Mouse (Mus musculus): ENCODE data around the gene Il4i1.
A peak's percentile ranks its signal among the peaks of the same experiment; 100 is the strongest.

Il4i1 gene

DNA sequence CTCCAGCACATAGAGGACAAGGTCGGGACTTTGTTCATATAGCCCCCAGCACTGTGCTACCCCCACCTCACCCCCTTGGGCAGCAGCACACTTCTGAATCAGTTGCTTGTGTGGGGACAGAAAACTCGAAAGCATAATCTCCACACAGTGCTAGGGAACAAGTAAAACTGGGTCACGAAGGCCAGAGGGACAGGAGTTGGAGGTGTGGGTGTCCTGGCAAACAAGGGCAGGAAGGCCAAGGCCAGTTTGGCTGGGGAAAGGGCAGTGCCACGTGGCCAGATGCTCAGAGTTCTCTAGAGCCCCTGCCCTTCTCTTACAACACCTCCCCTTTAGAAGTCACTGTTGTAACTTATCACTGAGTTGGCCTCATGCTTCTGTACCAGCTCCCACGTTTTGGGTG is 3.7 kb downstream of the Il4i1 start:
- no peak for DNase-seq

DNA sequence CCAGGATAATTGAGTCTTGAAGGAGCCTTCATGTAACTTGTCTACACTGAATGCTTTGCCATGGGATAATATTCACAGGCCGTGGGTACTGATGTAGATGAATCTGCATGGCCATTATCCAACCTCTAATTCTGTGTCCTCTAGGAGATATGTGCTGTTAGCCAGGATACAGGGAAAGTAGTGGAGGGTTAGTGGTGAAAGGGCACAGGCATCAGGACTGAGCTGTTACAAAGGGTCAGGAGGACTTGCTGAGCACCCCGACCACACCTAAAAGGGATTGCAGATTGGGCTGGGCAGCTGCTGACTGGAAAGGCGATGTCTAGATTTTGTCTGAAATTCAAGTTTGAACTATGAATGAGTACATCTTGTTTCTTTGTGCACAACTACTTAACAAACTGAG is 4.3 kb downstream of the Il4i1 start:
- DNase-seq = no peak

DNA sequence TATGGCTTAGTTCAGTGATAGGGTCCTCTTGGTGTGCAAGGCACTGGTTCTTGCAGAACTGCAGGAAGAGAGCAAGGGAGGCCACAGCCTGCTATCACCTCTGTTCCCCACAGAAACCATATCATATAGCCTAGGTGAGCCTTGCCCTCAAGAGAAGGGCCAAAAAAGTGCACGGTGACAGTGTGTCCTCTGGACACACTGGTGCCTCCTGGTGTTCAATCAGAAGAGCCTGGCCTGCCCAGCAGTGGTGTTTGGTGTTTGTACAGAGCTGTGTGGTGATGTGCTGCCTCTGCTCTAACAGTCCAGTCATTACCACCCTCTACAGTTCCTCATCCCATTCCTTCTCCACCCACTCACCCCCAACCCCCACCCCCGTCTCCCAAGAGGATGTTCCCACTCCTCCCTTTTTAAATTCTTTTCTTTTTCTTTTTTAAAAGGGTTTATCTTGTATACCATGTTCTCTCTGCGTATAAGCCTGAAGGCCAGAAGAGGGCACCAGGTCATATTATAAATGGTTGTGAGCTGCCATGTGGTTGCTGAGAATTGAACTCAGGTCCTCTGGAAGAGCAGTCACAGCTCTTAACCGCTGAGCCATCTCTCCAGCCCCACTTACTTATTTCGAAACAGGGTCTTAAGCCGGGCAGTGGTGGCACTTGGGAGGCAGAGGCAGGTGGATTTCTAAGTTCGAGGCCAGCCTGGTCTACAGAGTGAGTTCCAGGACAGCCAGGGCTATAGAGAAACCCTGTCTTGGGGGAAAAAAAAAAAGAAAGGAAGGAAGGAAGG is 5.7 kb downstream of the Il4i1 start:
- no peak for DNase-seq

DNA sequence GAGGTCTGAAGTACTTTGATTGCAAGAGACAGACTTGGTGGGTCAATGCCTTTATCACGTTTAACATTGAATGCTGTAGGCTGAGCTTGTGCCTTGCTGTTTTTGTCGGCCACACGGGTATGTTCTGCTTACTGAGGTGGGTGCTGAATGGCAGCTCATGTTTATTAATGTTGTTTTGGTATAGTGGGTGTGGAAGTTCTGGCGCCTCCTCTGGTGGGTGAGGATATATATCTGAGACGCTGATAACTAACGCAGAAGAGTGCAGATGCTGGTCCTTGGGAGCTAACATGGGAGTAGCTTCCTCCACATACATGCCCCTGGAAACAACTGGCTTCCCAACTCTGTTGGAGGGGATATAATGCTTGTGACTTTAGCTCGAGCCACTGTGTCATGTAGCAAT is 7.2 kb downstream of the Il4i1 start:
- DNase-seq = no peak

DNA sequence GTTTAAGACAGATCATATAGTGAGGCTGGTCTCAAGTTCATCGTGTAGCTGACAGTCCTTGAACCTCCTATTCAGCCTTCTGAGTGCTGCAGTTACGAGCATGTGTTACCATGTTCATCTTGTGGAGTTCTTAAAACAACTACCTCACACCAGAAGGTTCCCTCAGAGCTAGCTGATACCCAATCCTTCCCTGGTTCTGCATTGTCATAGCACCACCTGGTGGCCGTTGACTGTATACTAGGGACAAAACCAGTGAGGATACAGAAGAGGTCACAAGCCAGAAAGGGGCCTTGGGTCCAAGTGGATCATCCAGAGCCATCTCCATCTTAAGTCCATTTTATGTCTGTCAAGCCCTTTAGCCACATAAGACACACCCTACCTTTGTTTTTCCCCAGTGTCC is 8.7 kb downstream of the Il4i1 start:
- peak; percentile 85 for DNase-seq

DNA sequence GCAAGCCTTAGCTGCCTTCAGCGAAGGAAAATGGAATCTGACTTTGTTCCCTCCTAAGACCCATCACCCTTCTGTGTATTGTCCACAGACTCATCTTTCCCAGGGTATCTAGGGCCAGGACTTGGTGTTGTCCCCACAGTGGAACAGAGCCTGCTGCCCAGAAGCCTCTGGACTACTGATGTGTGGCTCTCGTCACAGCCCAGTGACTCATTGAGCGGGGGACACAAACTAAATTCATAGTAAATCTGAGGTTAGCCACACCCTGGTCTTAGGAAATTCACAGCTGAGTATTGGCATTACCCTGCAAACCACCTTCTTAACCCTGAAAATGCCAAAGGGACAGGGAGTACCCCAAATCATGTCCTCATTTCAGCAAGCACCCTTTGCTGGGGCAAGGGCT is 10.6 kb downstream of the Il4i1 start:
- DNase-seq = no peak

DNA sequence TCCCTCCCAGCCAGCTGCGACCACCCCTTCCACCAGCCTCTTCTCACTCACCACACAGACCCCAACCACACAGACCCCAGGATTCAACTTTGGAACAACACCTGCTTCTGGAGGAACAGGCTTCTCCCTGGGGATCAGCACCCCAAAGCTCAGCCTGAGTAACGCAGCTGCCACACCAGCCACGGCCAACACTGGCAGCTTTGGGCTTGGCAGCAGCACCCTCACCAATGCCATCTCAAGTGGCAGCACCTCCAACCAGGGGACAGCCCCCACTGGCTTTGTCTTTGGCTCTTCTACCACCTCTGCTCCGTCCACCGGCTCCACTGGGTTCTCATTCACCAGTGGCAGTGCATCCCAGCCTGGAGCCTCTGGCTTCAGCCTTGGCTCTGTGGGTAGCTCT is 12.5 kb downstream of the Il4i1 start:
- DNase-seq = no peak

DNA sequence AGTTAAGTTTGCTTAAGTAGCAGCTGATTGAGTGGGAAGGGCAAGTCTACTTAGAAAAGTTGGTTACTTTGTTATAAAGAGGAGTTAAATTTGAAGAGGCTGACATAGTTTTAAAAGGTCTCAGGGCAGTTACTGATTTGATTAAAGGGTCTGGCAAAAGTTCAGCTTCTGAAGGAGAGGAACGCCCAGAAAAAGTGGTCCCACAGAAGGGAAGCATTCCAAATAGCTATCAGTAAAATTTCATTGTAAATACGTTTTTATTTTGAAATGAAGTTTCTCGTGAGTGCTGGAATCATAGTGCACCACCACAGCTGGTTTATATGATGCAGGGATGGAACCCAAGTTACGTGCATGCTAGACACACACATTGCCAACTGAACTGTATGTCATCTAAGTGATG is 16.6 kb downstream of the Il4i1 start:
- no peak for DNase-seq

DNA sequence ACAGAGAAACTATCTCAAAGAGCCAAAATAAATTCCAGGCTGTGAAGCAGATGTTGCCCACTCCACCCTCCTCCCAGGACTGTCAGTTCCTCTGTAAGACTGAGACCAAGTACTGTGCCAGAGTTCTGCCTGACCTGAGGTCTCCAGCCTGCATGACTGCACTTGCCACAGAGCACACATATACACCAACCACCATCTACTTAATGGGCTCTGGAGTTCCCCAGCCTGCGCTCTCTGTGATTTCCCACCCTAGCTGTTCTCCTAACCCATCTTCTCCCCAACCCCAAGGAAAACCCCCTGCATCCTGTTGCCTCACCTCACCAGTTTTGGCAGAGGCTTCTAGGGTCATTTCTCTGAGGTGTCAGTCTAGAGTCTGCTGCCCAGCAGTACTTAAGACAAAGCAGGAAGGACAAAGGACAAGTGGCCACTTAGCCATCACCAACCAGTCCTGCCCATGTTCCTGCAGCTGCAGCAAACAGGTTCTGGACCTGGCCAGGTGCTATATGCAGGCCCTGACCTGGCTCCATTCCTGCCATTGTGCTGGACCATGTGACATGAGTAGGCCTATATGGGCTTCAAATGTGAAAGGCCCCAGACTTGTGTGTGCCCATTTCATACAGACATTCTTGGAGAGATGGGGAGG is 19.3 kb downstream of the Il4i1 start:
- DNase-seq = no peak

DNA sequence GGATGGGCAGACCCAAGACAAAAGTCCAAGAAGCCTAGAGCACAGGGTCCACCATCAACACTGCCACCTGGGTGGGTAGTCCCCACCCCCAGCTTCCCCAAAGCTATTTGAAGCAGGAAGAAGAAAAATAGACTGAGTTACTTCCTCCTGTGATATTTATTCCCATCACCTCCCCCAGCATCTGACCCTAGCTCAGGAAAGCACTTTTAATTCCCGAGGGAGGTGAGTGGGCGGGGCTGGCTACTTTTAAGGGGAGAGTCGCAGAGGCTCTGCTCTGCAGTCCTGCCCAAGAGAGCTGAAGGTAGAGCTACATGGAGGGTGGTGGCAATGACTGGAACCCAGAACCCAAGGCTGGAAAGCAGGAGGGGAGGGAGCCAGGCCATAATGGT is 19.8 kb downstream of the Il4i1 start:
- DNase-seq = no peak

DNA sequence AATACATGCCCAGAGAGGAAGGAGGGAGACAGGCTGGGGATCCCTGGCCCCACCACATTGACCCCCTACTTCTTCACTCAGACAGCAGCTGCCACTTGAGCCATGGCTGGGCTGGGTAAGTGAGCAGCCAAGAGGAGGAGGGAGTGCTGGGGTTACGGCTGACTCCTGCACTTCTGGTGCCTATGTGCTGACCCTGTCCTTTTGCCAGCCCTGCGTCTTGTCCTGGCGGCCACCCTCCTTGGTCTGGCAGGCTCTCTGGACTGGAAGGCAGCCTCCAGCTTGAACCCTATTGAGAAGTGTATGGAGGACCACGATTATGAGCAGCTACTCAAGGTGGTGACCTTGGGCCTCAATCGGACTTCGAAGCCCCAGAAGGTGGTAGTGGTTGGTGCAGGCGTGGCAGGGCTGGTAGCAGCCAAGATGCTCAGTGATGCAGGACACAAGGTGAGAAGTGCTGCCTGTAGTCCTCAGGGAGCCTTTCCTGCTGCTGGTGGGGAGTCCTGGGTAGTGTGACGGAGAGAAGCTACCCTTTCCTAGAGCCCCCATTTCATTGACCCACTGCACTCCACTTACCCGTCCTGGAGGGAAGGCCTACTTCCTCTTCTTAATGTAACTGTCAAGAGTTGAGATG is 20.4 kb downstream of the Il4i1 start:
- no peak for DNase-seq

DNA sequence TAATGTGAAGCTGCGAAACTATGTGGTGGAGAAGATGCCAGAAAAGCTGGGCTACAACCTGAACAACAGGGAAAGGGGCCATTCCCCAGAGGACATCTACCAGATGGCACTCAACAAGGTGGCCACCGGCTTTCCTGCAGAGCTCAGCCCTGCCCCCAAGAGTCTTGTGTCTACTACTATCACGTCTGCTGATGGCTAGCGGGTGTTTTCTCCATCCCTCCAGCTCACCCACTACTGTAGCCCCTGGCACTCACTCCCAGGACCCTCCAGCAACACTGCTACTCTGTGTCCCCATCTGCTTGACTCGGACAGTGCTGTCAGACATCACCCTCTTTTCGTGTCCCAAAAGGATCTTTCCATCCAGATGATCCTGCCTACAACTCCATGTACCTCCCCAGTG is 21.9 kb downstream of the Il4i1 start:
- no peak for DNase-seq

DNA sequence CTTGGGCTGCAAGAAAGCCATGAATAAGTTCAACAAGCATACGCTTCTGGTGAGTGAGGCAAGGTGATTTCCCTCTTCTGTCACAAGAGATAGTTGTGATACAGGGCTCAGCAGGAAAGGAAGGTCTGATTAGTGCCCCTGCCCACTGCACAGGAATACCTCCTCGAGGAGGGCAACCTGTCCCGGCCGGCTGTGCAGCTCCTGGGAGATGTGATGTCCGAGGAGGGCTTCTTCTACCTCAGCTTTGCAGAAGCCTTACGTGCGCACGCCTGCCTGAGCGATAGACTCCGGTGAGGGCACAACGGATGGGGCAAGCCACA is 22.9 kb downstream of the Il4i1 start:
- DNase-seq = no peak

DNA sequence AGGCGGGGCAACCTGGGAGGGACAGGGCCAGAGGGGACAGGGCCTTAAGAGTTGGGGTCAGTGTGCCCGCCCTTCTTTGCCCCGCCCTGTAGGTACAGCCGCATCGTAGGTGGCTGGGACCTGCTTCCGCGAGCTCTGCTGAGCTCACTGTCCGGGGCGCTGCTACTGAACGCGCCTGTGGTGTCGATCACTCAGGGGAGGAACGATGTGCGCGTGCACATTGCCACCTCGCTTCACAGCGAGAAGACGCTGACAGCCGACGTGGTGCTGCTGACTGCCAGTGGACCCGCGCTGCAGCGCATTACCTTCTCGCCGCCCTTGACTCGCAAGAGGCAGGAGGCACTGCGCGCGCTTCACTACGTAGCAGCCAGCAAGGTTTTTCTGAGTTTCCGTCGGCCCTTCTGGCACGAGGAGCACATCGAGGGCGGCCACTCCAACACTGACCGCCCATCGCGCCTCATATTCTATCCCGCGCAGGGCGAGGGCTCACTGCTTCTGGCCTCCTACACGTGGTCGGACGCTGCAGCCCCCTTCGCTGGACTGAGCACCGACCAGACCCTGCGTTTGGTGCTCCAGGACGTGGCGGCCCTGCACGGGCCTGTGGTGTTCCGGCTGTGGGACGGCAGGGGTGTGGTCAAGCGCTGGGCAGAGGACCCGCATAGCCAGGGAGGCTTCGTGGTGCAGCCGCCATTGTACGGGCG is 23.5 kb downstream of the Il4i1 start:
- peak; percentile 64 for DNase-seq

DNA sequence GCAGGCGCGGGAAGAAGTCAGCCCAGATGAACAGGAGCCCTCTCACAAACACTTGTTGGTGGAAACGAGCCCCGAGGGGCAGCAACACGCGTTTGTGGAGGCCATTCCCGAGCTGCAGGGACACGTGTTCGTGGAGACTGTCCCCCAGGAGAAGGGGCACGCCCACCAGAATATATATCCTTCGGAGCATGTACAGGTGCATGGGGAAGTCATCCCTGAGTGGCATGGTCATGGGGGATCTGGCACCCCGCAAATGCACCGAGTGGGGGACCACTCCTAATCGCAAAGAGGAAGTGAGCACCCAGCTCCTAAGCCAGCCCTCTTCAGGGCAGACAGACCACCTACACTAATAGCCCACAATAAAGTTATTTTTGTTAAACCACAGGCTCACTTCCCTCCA is 24.2 kb downstream of the Il4i1 start:
- no peak for DNase-seq

DNA sequence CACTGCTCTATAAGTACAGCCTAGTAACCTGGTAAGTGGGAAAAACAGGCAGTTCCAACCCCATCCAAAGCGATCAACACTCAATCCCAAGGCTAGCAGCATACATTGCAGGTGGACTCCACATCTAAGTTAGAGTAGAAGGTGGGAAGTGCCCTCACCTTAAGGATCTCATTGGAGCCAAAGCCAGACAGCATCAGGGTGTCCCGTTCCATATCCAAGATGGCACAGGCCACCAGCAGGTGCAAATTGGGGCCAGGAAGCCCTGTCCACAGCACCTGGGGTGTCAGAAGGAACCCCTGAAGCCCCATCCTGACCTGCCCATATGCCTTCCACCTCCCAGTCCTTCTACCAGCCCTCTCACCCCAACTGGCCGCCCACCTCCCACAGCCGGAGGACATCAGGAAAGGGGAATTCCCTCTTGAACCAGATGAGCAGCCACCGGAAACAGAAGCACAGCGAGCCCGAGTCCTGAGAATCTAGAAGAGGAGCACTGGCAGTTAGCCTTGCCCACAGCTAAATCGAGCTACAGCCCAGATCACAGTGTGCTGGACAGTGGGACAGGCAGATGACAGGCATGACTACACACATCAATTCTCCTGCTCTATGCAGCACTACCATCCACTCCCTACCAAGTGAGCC is 25.8 kb downstream of the Il4i1 start:
- no peak for DNase-seq

DNA sequence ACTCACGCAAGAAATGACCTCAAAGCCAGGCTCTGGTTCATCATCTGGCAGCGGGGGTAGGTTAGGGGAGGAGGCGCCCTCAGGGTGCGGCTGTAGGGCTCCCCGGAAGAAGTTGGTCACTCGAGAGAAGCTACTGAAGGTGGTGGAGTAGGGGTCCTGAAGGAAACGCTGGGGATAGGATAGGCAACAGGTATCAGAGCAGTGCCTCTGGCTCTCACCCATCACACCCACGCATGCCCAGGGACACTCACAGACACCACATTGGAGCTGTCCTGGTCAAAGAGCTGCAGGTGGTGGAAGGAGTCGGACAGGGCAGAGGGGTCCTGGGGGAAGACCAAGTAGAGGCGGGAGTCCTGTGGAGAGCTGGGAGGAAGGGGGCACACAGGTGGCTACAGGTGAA is 28.8 kb downstream of the Il4i1 start:
- DNase-seq = no peak

DNA sequence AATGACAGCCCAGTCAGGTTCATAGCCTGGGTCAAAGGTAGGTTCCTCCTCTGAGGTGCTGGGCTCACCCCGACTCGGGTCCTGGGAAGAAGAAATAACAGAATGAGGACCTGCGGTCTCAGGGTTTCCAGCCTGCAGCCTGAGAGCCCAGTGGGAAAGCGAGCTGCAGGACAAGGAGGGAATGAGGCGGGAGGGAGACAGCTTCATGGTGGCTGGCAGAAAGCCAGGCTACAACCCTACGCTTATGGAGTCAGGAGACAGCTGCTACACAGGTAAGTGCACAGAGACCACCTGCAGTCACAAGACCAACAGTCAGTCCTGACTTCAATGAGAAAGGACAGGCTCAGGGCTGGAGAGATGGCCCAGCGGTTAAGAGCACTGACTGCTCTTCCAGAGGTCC is 30.6 kb downstream of the Il4i1 start:
- no peak for DNase-seq

DNA sequence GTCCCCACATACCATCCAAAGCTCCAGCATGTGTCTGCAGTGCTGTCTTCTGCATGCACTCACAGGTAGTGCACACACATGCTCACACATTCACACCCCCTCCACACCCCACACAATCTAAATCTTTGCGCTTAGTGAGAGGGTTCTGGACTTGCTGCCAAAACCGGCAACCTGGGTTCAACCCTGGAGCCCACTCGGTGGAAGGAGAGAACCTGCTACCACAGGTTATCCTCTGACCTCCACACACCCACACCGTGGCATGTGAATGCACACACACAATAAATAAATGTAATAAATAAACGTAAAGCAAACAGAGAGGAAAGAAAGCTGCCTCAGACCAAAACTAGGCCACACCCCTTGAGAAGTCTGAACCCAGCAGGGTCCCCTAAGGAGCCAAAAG is 31.6 kb downstream of the Il4i1 start:
- no peak for DNase-seq

DNA sequence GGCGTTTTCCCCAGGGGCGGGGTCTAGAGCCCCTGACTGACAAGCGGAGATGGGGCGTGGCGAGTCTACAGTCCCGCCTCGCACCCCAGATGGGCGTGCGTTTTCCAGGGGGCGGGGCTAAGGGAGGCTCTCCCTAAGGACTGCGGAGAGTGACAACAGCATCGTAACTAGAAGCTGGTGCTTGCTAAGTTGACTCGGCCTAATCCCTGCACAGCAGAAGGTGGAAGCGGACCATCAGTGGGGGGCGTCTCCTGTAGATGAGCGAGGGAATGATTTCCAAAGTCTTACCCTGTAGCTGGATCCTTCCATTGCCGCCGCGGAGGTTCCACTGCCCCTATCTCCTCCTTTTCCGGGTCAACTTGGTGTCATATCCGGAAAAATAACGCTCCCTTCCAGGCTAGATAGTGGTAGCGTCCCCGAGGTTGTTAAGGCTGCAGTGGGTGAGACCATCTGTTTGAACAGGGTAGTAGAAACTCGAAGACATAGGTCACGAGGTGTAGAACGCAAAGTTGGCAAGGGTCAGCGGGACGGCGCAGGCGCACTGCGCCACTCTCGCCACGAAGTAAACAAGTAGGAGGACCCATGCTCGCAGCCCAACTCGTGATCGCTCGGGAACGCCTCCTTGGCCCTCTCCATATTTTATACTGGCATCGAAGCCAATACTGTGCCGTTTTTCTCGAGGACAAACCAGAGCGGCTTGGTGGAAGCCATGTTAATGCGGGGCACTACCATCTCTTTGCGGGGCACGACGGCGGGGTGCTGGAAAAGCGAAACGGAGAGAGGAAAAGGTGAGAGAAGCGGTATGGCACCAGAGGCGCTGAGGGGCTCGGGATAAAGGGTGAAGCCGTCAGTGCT is 32.6 kb downstream of the Il4i1 start, which contains the start of the genes Akt1s1 and Tbc1d17:
Gene Akt1s1 (plus strand): TSS at position 431 of the 855 bp plus-strand sequence.
Gene Tbc1d17 (minus strand): TSS at position 519 of the 855 bp plus-strand sequence.
- DNase-seq = peak; percentile 97

DNA sequence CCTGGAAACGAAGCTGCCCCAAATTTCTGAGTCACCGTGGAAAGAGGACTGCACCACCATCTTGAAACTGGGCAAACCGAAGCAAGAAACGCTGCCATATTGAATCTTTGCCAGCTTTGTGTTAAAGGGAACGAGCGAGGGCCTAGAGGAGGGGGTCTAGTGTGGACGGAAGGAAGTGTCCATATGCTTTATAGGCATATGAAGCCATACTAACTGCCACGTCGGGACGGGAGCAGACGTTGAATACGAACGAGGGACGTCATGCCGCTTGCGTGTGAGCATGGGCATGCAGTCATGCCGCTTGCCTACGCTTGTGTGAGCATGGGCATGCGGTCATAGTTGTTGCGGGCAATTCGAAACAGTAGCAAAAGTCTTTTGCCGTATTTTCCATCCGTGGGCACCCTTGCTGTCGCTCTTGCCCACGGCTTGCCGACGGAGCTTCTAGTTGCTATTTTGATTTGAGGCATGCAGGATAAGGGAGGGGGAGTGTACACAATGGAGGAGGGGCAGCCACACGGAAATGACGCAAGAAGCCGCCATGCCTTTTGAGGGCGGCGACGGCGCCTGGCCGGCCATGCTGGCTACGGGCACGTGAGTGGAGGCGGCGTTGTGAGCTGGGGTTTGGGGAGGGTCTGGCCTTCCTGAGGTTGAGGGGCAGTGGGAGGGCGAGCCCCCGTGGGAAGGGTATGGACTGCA is 33.4 kb downstream of the Il4i1 start:
- DNase-seq = peak; percentile 89

DNA sequence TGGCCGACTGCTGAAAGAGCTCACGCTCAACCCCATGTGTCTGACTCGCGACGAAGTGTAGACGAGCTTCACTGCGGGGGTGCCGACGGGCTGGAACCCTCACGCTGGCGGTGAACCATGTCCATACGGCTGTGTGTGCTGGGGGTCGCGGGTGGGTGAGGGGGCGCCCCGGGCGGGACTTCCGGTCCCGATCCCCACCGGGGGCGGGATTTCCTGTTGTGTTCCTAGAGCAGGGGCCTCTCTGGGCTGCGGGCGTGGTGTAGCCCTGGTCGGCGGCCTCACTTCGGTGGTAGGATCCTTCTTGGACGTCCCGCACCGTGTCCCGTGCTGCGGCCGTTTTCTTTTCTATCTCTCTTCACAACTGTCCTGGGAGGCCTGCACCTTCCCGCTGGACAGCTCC is 34.0 kb downstream of the Il4i1 start:
- DNase-seq = peak; percentile 79
